Mouse (Mus musculus) CH12.LX (cell line): ENCODE measurements around the gene Tmem150c. TPM values are rescaled to one million over a fixed set of nuclear protein-coding genes. Genes with fewer than 3 reads are reported as not detected.

Experiments
- DNase-seq: peaks from one replicate; pipeline ENCODE4 v3.0.0-alpha.2; 2013; ENCODE audit errors: extremely low read depth
- H3K27ac ChIP-seq: 2 replicates; pipeline ENCODE4 v1.5.1; 2012; ENCODE audit warnings: low read depth, mild to moderate bottlenecking, control low read depth, moderate library complexity; ENCODE audit not compliant: insufficient read depth
- H3K27me3 ChIP-seq: replicated peaks from 2 replicates; pipeline ENCODE3; 2012; ENCODE audit warnings: inconsistent platforms
- H3K36me3 ChIP-seq, 2 experiments: replicated peaks in 1 of 2; 2 replicates each; pipeline versions ENCODE3 to v1.6.1; 2012; ENCODE audit warnings: inconsistent platforms in 1 of 2, low read length in 1 of 2, mild to moderate bottlenecking in 1 of 2, mixed read lengths in 1 of 2, moderate library complexity in 1 of 2; ENCODE audit not compliant: control insufficient read depth in 1 of 2, insufficient read depth in 1 of 2
- H3K4me1 ChIP-seq, 2 experiments: 2 replicates each; pipeline ENCODE4 v1.6.1; 2012; ENCODE audit warnings: inconsistent platforms in 1 of 2, moderate library complexity in 1 of 2; ENCODE audit not compliant: insufficient read depth in 2 of 2, control insufficient read depth in 1 of 2
- H3K4me2 ChIP-seq: 2 replicates; pipeline ENCODE4 v1.6.1; 2012; ENCODE audit warnings: low read depth, mild to moderate bottlenecking, control low read depth; ENCODE audit not compliant: poor library complexity, insufficient read depth, severe bottlenecking
- H3K4me3 ChIP-seq, 3 experiments: fragments of 150-350 bp in 1 of 3; sonication (generic) in 1 of 3; replicated peaks in 1 of 3; 2 replicates each; pipeline versions ENCODE3 to v1.5.1; 2011 to 2012; ENCODE audit warnings: low read depth in 2 of 3, low read length in 2 of 3, mild to moderate bottlenecking in 2 of 3, moderate library complexity in 2 of 3, control low read depth in 1 of 3, improper control_type of control experiment in 1 of 3, inconsistent platforms in 1 of 3, mixed read lengths in 1 of 3; ENCODE audit not compliant: poor library complexity in 1 of 3
- H3K79me2 ChIP-seq: replicated peaks from 2 replicates; pipeline ENCODE4 v1.6.1; 2012; ENCODE audit warnings: mild to moderate bottlenecking, moderate library complexity; ENCODE audit not compliant: control insufficient read depth, poor library complexity, insufficient read depth, severe bottlenecking; ENCODE audit errors: extremely low read depth
- H3K9ac ChIP-seq: 2 replicates; pipeline ENCODE4 v1.6.1; 2012; ENCODE audit warnings: low read depth, mild to moderate bottlenecking, control low read depth, moderate library complexity; ENCODE audit not compliant: insufficient read depth
- H3K9me3 ChIP-seq: replicated peaks from 2 replicates; pipeline ENCODE3; 2012; ENCODE audit warnings: low read length, inconsistent platforms, mixed read lengths
- CHD1 ChIP-seq: IDR thresholded peaks from 2 replicates; pipeline ENCODE4 v1.6.1; 2012; ENCODE audit warnings: low read depth, low read length, improper control_type of control experiment, inconsistent platforms
- CHD2 ChIP-seq: IDR thresholded peaks from 2 replicates; pipeline ENCODE4 v1.6.1; 2011; ENCODE audit warnings: low read length, improper control_type of control experiment
- CTCF ChIP-seq, 2 experiments: IDR thresholded peaks in 1 of 2; conservative IDR thresholded peaks in 1 of 2; 2 replicates each; pipeline ENCODE4 v1.5.1; 2011 to 2012; ENCODE audit warnings: low read depth in 2 of 2, low read length in 2 of 2, improper control_type of control experiment in 1 of 2, inconsistent platforms in 1 of 2, mild to moderate bottlenecking in 1 of 2, moderate library complexity in 1 of 2
- EP300 ChIP-seq: IDR thresholded peaks from 2 replicates; pipeline ENCODE4 v1.6.1; 2011; ENCODE audit warnings: low read length, improper control_type of control experiment
- HCFC1 ChIP-seq: IDR thresholded peaks from 2 replicates; pipeline ENCODE4 v1.6.1; 2012; ENCODE audit warnings: low read depth, mild to moderate bottlenecking, inconsistent platforms, low read length, improper control_type of control experiment
- IRF4 ChIP-seq: IDR thresholded peaks from 2 replicates; pipeline ENCODE4 v1.6.1; 2014; ENCODE audit warnings: low read depth, mild to moderate bottlenecking, inconsistent platforms, low read length, improper control_type of control experiment
- MAX ChIP-seq: IDR thresholded peaks from 2 replicates; pipeline ENCODE4 v1.6.1; 2011; ENCODE audit warnings: low read length, improper control_type of control experiment
- MXI1 ChIP-seq: IDR thresholded peaks from 2 replicates; pipeline ENCODE4 v1.6.1; 2011; ENCODE audit warnings: mild to moderate bottlenecking, low read depth, low read length, improper control_type of control experiment
- MYC ChIP-seq: IDR thresholded peaks from 2 replicates; pipeline ENCODE4 v1.6.1; 2011; ENCODE audit warnings: low read depth, mild to moderate bottlenecking, improper control_type of control experiment, low read length
- NRF1 ChIP-seq: IDR thresholded peaks from 2 replicates; pipeline ENCODE4 v1.6.1; 2014; ENCODE audit warnings: low read depth, mild to moderate bottlenecking, inconsistent platforms, low read length, improper control_type of control experiment, moderate library complexity
- POLR2AphosphoS2 ChIP-seq: IDR thresholded peaks from 2 replicates; pipeline ENCODE4 v1.6.1; 2011; ENCODE audit warnings: low read depth, low read length, improper control_type of control experiment
- SMC3 ChIP-seq: IDR thresholded peaks from 2 replicates; pipeline ENCODE4 v1.6.1; 2011; ENCODE audit warnings: low read depth, low read length, improper control_type of control experiment
- TBP ChIP-seq: conservative IDR thresholded peaks from 2 replicates; pipeline ENCODE4 v1.6.1; 2011; ENCODE audit warnings: low read depth, low read length, improper control_type of control experiment
- UBTF ChIP-seq: IDR thresholded peaks from 2 replicates; pipeline ENCODE4 v1.6.1; 2012; ENCODE audit warnings: low read depth, mild to moderate bottlenecking, inconsistent platforms, low read length, improper control_type of control experiment, moderate library complexity
- USF2 ChIP-seq: conservative IDR thresholded peaks from 2 replicates; pipeline ENCODE4 v1.6.1; 2011; ENCODE audit warnings: low read depth, low read length, improper control_type of control experiment
- ZKSCAN1 ChIP-seq: IDR thresholded peaks from 2 replicates; pipeline ENCODE4 v1.6.1; 2012; ENCODE audit warnings: low read depth, inconsistent platforms, low read length, improper control_type of control experiment, borderline replicate concordance
- ZMIZ1 ChIP-seq: IDR thresholded peaks from 2 replicates; pipeline ENCODE4 v1.6.1; 2012; ENCODE audit warnings: low read depth, mild to moderate bottlenecking, inconsistent platforms, low read length, improper control_type of control experiment
- dilution Hi-C: fragments of 300-500 bp; cut with MboI; formaldehyde crosslinking; loops from 2 replicates; pipeline ENCODE4 v1.14.3; 2020; ENCODE audit warnings: low sequenced_read_pairs; ENCODE audit not compliant: extremely low pct_unique_long_range_greater_than_20kb, extremely low pct_ligation_motif_present
- in situ Hi-C: fragments of 300-500 bp; cut with MboI; formaldehyde crosslinking; loops from 3 replicates; pipeline ENCODE4 v1.14.3; 2019; ENCODE audit warnings: low sequenced_read_pairs, low pct_ligation_motif_present, low pct_unique_long_range_greater_than_20kb, mixed read lengths
- polyA plus RNA-seq: library from polyadenylated mRNA; unstranded; fragments of >175 nt; gene quantifications from 2 replicates; pipeline ENCODE4 v1.2.1, GENCODE M21; 2012; ENCODE audit warnings: low read depth; ENCODE audit not compliant: insufficient read length
- total RNA-seq, 2 experiments: library from RNA; depleted of rRNA; stranded (reverse); fragments of 300-350 nt in 1 of 2; fragments of >200 nt in 1 of 2; gene quantifications; 2 replicates each; pipeline ENCODE4 v1.2.3; 2012 to 2014

Tmem150c gene
- total and polyA plus RNA-seq, 3 experiments = not detected

DNA sequence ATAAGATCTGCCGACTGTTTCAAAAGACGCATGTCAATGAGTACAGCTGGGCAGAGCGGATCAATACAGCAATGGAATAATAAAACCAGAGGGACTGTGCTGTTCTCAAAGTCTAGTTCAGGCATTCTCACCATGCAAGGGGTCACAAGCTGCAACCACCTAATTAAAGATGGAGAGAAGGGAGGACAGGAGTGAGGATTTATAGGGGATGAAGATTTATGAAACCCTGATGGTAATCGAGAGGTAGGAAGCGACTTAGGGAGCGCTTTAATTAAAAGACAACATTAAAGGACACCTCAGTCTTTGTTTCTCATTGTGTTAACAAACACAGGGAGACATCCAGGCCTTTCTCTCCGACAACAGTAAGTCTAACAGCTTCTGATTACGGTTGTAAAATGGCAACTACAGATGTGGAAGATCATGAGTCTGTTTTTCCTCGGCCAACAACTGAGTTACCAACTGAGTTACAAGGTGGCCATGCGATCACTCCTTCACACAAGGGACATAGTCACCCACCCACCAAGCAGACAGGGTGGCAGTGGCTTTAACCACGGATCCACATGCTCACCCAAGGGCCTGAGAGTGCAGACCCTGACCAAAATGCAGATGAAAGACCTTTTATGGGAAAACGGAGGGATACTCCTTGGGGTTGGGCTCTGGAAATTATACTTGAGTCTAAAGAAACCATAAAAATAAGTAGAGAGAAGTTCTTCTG, 34.0 kb downstream of the Tmem150c start:
- H3K36me3 ChIP-seq = no peaks in the 10 kb centered on the region
- no peaks in the 10 kb centered on the region for H3K79me2 ChIP-seq
- no peaks in the 10 kb centered on the region for H3K9me3 ChIP-seq
- TF ChIP-seq TBP (no peak), CHD2 (no peak), NRF1 (no peak), SMC3 (no peak), ZMIZ1 (no peak), CHD1 (no peak), CTCF (conservative IDR thresholded peaks at IDR 0.05 in 1 of 2, IDR thresholded peaks at IDR 0.05 in 1 of 2; ENCODE audit: low read depth in 2 of 2, low read length in 2 of 2) (no peak), MYC (no peak), ZKSCAN1 (no peak), IRF4 (no peak), MAX (no peak)
- H3K9ac ChIP-seq = no peak overlapping the region
- no peaks in the 10 kb centered on the region for H3K4me1 ChIP-seq
- no peaks in the 10 kb centered on the region for H3K27me3 ChIP-seq
- no peak for DNase-seq
- dilution Hi-C loops (no loop called here), in situ Hi-C loops (no loop called here)
- H3K27ac ChIP-seq = no peak overlapping the region
- no peak overlapping the region for H3K4me3 ChIP-seq
- no peak overlapping the region for H3K4me2 ChIP-seq

DNA sequence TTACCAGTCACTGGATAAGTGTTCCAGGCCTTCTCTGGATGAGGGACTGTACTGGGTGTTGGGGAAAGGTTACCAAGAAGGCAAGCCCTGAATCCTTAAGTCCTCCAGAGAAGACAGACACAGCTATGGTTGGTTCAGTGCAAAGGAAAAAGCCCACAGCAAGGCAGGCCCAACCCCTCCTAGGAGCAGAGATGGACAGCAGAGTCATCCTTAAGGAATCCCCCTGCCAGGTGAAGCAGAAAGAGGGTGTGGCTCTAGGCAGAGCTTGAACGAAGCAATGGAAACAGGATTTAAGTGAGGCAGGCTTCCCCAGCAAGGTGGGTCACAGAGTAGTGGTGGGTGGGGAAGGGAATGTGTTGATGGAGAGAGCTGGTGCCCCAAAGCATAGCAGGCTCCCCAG, 35.1 kb downstream of the Tmem150c start:
- Histone ChIP-seq H3K4me1 (no peaks in the 10 kb centered on the region), H3K4me3 (no peak overlapping the region), H3K4me2 (no peak overlapping the region), H3K27ac (no peak overlapping the region), H3K27me3 (no peaks in the 10 kb centered on the region), H3K9me3 (no peaks in the 10 kb centered on the region), H3K9ac (no peak overlapping the region), H3K36me3 (no peaks in the 10 kb centered on the region), H3K79me2 (no peaks in the 10 kb centered on the region)
- dilution Hi-C loops = no loop called here
- in situ Hi-C loops = no loop called here
- DNase-seq = no peak
- TF ChIP-seq SMC3 (no peak), NRF1 (no peak), UBTF (no peak), MAX (no peak), USF2 (no peak), ZMIZ1 (no peak), MXI1 (no peak), HCFC1 (no peak), EP300 (no peak), POLR2AphosphoS2 (no peak), MYC (no peak)
